Mouse (Mus musculus): ENCODE data around the gene Syce2.
A peak's percentile ranks its signal among the peaks of the same experiment; 100 is the strongest.

Gene Syce2

DNA sequence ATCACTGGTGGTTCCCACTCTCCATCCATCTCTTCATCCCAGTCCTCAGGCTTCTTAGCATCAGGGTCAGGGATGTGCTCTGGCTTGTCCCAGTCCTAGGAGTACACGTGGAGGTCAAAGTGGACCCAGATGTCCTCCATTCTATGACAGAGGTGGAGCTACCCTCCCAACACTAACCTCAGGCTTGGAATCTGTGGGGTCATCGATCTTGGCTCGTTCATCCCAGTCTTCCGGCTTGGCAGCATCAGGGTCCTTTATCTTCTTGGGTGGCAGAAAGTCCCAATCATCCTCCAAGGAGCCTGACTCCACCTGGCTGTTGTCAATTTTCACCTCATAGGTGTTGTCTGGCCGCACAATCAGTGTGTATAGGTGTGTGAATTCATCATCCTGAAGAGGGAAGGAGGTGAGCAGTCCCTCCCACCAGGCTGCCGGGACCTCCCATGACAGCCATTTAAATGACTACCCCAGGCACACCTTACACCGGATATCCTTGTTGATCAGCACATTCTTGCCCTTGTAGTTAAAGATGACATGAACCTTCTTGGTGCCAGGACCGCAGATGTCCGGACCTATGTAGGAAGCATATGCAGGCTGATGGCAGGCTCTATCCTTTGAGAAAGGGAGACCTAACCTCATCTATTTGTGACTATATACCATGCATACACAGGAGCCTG is 27.4 kb upstream of the Syce2 start:
- DNase-seq (ENCODE audit: low read depth, low spot score) = no peak

DNA sequence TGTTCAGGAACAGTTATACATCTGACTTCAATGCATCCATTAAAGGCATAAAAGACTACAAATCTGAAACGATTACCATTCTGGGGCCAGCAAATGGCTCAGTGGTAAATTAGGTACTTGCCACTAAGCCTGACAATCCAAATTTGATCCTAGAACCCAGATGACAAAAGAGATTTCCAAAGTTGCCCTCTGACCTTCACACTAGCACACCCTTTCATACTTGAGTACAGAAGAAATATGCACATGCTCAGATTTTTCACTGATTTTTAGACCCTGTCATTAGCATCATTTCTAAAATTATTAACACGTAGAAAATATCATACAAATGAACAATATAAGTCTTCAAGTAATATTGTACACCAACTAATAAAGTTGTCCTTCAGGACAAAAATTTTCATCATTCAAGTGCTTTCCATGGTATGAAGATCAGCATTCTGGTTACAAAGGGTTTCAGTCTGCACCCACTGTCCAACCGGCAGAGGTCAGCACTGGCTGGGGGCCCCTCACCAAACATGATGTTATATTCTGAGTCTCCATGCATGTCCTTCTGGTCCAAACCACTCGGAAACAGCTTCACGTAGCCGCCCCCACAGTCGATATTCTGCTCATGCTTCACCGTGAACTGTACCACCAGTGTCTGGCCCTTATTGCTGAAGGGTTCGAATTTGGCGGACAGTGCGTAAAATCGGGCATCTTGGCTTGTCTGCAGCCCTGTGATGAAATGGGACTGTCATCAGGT is 26.4 kb upstream of the Syce2 start:
- peak; percentile 61 for DNase-seq (ENCODE audit: low read depth, low spot score)

DNA sequence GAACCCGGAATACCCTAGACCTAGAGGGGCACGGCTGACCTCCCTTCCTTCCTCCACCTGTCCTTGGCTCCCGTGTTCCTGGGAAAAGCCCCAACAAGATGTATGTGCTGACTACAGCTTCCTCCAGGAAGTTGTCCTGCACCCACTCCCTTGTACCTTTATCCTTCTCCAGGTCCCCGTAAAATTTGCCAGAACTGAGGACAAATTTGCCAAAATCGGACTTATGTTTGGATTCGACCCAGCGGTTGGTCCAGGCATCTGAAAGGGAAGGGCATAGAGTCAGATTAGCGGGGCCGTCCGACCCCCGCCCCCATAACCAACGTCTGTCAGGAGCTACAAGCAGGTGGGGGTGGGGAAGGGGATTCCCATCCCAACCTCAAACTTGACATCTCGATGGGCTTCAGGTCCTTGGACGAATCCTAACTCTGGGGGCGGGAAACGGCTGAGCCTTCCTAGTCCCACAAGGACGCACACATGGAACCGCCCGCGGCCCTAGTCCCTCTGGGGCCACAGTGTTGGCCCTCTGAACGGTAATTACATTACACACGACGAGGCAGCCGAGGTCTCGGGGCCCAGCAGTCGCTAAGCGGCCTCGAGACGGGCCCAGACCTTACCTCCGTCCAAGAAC is 25.7 kb upstream of the Syce2 start:
- no peak for DNase-seq (ENCODE audit: low read depth, low spot score)

DNA sequence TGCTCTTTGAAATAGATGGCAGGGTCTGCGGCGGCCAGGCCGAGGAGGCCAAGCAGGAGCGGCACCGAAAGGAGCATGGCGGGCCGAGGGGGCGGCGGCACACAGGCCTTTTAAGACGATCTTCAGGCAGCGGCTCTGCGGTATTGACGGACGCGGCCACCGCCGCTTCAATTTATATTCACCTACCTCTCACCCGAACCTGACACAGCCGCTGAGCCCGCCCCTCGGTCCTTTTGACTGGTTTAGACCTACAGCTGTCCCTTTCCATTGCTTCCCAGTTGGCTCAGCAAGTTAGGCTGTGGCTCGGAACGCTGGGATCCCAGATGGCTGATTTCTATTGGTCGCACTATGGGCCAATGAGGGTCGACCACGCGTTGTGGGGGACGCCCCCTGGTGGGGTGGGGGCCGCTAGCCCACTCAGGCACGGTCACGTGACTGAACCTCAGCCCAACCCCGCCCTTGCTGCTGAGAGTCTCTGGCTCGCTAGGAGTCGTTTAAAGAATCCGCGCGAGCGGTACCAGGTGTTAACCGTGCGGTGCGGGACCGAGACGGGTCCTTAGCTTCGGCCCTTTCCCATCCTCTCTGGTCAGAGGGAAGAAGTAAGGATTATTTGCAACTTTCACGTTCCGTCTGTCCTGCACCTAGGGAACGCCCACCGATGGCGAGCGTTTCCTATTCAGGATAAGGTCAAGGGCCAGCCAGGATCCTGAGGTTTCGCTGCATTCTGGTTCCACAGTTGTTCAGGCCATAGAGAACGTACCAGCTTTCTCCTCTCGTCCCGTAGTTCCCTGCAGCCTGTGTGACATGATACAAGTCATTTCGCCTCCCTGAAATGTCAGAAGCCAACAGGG is 25.0 kb upstream of the Syce2 start, which contains the start of gene Calr:
TSS of gene Calr (minus strand) at position 213 of the 851 bp plus-strand sequence.
- DNase-seq (ENCODE audit: low read depth, low spot score) = peak; percentile 100

DNA sequence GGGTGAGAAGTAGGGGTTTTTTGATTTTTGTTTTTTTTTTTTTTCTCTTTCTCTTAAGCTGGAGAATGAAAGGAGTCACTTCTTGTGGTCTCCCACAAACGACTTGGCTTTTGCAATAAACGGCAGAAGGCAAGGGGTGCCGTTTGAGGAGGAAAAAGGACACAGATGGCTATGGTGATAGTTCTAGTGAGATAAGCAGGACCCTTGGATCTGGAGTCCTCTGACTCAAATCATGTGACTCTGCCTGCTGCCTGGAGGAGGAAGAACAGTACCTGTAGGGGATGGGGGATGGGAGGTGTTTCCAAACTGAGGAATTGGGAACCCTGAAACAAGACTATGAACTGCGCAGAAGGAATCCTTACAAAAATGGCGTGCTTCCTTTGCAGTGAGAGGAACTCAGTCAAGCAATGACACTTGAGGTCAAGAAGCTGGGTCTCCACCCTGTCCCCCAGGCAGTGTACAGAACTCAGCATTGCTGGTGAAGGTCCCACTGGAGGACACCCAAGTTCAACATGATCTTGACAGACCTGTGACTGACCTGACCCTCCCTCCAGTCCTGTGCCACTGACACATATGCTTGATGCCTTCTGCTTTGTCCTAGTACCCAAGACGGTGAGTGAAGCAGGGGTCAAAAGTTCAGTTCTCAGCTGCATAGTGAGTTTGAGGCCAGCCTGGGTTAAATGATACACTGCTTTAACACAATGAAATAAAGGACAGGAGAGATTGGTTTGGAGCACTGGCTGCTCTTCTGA is 24.1 kb upstream of the Syce2 start:
- DNase-seq (ENCODE audit: low read depth, low spot score) = peak; percentile 36

DNA sequence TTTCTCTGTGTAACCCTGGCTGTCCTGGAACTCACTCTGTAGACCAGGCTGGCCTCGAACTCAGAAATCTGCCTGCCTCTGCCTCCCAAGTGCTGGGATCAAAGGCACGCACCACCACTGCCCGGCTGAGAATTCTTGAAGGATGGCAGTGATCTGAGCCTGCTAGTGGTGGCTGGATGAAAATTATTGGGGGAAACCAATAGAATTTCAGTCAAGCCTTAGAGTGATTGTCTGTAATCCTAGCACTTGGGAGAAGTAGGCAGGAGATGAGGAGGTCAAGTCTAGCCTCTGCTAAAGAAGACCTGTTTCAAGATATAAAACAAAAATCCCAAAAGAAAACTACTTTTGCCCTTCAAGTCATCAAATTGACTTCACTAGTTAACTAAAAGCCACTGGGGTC is 15.5 kb upstream of the Syce2 start:
- DNase-seq (ENCODE audit: low read depth, low spot score) = no peak

DNA sequence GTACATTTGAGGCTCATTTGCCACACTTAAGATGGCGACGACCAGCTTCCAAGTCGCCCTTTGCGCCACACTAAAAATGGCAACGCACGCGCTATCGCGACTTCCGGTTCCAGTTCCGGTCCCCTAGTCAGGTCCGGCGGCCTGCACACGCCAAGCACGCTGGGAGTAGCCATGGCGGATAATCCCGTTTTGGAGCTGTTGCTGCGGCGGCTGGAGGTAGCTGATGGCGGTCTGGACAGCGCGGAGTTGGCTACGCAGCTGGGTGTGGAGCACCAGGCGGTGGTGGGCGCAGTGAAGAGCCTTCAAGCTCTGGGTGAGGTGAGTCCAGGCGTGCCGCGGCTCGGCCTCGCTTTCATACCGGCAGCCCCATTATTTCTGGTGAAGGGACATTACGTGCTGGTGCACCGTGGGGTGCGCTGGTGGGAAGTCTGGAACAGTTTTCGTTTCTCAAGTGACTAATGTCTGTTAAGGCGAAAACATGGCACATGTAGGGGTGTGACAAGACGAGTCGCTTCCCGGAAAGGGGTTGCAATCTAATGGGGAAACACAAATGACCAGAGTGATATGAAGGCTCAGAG is 15.0 kb upstream of the Syce2 start, which contains the start of gene Farsa:
TSS of gene Farsa (plus strand) at position 126 of the 578 bp plus-strand sequence.
- DNase-seq (ENCODE audit: low read depth, low spot score) = peak; percentile 95

DNA sequence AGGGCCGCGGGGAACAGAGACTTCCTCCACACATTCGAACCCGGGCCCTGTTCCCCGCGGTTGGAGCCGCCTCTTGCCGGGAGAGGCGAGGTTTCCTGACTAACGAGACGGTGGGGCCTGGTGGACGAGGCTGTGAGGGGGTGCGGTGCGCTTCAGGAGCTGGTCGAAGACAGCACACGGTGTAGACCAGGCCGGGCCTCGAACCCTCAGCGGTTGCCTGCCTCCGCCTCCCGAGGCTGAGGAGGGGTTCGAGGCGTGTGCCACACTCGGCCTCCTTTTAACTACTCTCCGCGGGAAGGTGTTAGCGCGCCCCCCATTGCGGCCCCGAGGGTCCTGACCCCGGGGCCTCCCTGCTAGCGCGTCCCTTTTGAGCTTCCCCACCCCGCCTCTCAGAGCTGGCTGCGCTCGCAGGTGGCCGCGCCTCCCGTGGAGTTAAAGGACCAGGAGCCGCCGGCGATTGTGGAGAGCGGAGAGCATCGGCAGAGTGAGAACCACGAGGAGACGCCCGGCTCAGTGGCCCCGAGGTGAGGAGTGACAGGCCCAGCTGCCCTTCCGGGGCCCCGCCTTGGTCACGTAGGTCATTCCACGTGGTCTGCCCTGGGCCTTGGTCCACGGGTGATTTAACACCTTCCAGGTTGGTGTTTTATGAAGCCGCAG is 526 bp downstream of the Syce2 start:
- DNase-seq (ENCODE audit: low read depth, low spot score) = no peak

DNA sequence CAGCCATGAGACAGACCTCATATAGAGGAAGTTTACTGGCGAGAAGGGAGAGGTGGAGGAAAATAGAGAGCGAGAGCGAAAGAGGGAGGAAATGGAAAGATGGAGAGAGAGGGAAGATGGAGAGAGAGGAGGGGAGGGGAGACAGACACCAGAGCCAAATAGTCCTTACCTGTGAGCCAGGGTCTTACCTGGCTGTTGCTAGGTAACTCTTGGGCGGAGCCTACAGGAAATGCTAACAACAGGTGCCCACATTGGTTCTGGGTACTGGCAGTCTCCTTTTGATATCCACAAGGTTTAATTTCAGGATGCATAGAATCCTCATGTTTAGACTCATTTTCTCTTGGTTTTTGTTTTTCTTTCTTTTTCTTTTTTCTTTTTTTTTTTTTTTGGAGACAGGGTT is 1.1 kb downstream of the Syce2 start:
- peak; percentile 14 for DNase-seq (ENCODE audit: low read depth, low spot score)

DNA sequence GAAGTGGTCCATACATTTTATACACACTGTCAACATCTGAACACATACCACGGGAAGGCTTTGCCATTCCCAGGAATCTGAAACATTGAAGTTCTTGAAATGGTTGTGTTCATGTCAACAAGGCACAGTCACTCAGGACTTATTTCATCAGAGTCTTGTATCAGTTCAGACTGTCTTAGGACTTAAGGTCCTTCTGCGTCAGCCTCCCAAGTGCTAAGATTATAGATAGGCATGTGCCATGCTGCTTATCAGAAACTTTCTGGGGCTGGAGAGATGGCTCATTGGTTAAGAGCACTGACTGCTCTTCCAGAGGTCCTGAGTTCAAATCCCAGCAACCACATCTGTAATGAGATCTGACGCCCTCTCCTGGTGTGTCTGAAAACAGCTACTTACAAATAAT is 2.4 kb downstream of the Syce2 start:
- no peak for DNase-seq (ENCODE audit: low read depth, low spot score)

DNA sequence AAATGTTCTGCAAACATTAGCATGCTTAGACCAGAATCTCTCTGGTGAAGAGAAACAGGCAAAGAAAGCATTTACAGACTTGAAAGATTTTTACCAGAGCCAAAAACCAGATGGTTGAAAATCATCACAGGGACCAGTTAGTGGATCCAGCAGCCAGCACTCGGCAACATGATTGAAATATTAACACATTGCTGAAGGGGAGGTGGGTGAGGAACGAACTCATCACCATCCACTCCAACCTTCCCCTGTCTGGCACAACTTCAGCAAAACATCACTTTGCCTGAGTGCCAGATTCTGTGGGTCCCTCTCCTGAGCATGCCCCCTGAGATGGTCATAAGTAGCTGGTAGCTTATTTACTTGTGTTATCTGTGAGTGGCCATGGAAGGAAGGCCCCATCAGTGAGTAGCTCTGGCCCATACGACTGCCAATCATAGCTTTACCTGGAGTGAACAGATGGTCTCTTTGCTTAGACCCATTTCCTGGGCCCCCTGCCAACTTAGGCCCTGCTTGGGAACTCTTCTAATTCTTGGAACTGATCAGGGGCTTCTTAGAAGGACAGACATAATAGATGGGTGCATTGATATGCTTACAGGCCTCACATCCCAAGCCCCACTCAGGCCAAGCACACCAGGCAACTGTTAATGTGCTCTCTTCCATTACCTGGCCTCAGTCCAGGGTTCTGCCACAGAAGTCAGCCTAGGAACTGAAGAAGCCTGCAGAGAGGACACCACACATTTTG is 5.6 kb downstream of the Syce2 start:
- DNase-seq (ENCODE audit: low read depth, low spot score) = no peak

DNA sequence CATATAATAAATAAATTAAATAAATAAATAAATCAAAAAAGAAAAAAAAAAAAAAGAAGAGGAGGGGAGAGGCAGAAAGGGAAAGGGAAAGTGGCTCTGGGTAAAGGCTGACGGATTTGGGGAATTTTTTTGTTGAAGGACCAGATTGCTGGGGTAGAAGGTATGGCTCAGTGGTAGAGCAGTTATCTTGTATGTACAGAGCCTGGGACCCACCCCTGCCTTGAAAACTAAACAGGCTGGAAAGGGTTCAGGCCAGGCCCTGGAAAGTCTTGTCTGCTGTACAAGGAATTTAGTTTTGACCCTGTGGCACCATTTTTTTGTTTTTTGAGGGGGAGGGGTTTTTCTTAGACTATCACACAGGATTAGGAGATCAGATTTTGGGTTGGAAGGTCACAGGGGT is 7.0 kb downstream of the Syce2 start:
- DNase-seq (ENCODE audit: low read depth, low spot score) = no peak

DNA sequence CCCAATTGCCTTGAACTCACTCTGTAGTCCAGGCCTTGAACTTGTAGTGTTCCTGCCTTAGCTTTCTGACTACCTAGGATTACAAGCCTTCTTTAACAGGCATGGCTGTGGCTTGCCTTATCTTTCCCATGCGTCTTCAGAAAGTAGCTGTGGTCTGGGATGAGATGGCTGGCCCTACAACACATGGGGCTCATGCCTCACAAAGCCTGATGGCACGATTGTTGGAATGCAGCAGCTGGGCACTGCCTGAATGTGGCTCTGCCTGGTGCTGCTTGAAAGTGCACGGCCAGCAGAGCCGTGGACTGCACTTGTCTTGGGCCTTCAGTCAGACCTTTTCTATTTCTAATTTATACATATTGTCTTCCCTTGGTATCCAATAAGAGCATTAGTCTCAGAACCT is 12.8 kb downstream of the Syce2 start:
- DNase-seq (ENCODE audit: low read depth, low spot score) = no peak

DNA sequence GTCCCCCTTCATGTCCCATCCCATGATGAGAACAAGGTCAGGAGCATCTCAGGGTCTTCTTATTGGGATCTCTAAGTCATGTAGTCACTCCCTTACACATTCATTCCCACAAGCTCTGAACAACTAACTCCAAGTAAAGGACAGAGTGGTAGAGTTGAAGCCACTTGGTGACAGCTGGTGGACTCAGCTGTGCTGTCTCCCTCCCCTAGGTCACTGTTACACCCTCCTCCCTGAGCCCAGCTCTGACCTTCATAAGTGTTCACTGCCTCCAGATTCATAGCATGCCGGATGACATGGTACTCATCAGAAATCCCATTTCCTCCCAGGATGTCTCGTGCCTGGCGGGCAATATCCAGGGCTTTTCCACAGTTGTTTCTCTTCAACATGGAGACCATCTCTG is 16.4 kb downstream of the Syce2 start:
- DNase-seq (ENCODE audit: low read depth, low spot score) = no peak

DNA sequence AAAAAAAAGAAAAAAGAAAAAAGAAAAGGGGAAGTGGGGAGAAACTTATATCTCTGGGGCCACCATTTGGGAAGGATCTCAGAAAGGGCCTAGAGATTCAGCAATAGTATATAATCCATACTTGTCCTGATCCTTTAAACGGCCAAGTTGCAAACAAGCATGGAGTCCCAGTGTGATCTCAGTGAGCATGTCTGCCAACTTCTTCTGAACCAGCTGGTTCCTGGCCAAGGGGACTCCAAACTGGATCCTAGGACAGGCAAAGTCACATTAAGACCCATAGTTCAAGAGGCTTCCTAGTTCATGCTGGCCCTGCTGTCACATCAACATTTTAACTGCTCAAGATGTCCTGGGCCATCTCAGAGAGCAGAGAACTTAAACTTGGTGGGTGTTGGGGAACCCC is 17.2 kb downstream of the Syce2 start:
- no peak for DNase-seq (ENCODE audit: low read depth, low spot score)

DNA sequence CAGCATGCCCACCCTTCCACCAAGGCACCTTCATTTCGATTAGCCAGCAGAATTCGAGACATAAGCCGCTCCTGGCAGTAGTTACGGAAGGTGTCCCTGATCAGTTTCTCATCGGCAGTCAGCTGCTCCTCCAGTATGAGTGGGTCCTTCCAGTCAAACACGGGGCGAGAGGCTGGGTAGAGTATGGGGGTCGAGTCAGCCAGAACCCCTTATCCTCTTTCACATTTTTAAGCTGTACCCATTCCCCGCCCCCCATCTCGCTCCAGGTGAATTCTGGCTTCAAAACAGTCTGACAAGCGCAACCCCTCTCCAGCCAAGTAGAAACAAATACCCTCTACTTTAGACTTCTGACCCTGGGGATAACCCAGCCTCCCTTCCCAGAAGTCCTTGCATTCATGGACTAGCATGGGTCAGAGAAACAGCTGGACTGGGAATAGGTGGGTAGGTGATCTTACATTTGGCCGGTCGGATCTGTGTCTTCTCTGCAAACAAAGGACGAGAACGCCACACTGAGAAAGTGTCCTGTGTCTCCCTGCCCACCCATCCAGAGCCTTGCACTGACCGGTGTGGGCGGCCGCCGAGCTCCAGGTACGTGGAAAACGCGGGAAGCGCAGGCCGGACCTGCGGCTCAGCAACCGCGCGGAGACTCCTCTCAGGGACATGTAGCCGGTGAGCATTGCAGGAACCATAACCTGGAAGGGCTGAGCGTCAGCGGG is 21.2 kb downstream of the Syce2 start:
- DNase-seq (ENCODE audit: low read depth, low spot score) = no peak

DNA sequence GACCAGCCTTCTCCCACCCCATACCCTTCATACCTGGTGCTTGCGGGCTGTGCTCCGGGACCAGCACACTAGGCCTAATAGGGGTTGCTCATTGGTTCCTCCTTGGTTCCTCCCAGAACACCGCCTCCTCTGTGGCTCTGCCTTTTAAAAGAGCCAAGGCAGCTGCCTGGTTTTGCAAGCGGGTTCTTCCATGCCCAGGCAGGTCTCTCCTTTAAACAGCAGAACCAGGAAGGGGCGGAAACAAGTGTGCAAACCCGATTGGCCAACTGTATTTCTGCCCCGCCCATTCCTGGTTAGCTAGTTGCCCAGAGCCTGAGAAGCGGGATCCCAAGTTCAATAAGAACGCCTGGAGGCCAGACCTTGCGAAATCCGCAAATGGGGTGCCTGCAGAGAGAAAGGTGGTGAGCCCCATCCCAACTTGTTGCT is 21.8 kb downstream of the Syce2 start, which contains the start of gene Gcdh:
TSS of gene Gcdh (minus strand) at position 213 of the 426 bp plus-strand sequence.
- peak; percentile 92 for DNase-seq (ENCODE audit: low read depth, low spot score)

DNA sequence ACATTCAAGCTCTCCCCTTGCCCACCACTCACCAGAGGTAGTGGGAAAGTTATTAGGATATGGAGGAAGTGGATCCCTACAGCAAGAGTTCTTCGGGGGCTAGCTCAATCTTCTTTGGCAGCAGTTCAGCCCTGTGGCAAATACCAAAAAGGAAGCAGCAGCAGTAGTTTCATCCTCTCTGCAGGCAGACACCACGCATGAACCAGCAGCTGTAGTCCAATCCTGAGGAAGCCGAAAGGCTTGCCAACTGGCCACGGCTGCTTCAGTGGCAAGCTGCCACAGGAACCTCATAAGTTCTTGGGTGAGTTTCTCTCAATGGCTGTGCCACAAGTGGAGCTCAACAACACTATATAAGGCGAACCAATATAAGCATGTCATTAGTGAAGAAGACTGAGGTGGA is 24.1 kb downstream of the Syce2 start:
- no peak for DNase-seq (ENCODE audit: low read depth, low spot score)

DNA sequence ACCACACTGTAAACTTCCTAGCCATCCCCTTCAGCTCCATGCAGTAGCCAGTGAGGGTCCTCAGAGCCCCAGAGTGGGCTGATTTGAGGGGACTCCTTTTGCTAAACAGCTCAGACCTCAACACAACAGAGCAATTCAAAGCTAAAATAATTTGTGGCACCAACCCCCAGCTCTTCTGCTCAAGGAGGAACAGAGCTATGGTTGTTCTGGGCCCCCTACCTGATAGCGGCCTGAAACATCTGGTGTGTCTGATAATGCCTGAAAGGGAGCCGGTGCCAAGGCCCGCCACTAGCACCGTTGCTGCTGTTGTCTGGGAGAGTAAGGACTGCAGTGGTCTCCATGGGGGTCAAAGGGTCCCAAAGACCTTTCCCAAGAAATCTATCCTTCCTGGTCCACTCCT is 29.2 kb downstream of the Syce2 start:
- DNase-seq (ENCODE audit: low read depth, low spot score) = no peak
